Mouse (Mus musculus) effector memory CD4-positive, alpha-beta T cell, adult 7 months (primary cell): ENCODE data around the gene Card11. TPM values are rescaled to one million over a fixed set of nuclear protein-coding genes. Genes with fewer than 3 reads are reported as not detected.

ENCODE experiments used
- polyA plus RNA-seq: library from polyadenylated mRNA; unstranded; fragments of 100-300 nt; shearing (Covaris generic); gene quantifications from one replicate; pipeline ENCODE4 v1.2.1, GENCODE M21; 2017

The Card11 gene
- polyA plus RNA-seq: 87.6 TPM

GRCm38 (mm10) chr5:141000349-141000748 lies at the start of gene Card11:
Gene Card11 (minus strand): TSS chr5:141000582.

GRCm38 (mm10) chr5:140830314-140831063 lies 169.9 kb downstream of the Card11 start, which contains the start of gene Gna12:
Gene Gna12 (minus strand): TSS chr5:140830431.

Other genes with a start within 250 kb of the Card11 start
- 21.6 TPM for gene Gna12, start 170.2 kb downstream of the Card11 start, polyA plus RNA-seq
- gene Sdk1, start 240.9 kb upstream of the Card11 start, polyA plus RNA-seq: 0.06 TPM